Mouse (Mus musculus) brain, adult 10 weeks (tissue): ENCODE data around the gene Nol12. TPM values are rescaled to one million over a fixed set of nuclear protein-coding genes. Genes with fewer than 3 reads are reported as not detected.

Experiments used
- polyA plus RNA-seq: library from polyadenylated mRNA; stranded (reverse); fragments of 350-450 nt; fragmentation: Illumina TruSeq; extraction: RNeasy Lipid Tissue Mini Kit (QIAGEN cat#74804); gene quantifications from one replicate; pipeline ENCODE4 v1.2.3, GENCODE M21; 2015; ENCODE audit warnings: low read depth, low replicate concordance

Gene Nol12
- polyA plus RNA-seq: 42.8 TPM

DNA sequence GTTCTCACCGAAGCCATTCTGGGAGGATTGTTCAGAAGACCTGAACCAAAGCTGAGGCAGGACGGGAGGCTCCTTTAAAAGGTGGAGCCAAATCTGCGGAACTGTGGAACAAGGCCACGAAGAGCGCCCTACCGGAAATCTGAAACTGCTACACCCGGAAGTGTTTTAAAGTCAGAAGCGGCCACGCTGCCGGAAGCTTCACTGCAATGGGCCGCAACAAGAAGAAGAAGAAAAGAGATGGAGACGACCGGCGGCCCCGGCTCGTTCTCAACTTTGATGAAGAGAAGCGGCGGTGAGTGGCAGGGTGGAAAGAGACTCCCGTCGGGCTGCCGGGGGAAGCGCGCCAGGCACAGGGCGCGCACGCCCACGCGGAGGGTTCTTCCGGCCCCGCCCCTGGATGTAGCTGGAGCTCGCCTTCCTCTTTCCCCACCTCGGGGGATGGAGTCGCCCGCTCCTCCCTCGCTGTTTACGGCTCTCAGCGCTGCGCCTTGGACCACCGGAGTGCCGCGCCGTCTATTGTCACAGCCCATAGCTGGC lies at the start of gene Nol12:
Gene Nol12, plus strand, starts transcription at position 150 of the 537 bp plus-strand sequence.

DNA sequence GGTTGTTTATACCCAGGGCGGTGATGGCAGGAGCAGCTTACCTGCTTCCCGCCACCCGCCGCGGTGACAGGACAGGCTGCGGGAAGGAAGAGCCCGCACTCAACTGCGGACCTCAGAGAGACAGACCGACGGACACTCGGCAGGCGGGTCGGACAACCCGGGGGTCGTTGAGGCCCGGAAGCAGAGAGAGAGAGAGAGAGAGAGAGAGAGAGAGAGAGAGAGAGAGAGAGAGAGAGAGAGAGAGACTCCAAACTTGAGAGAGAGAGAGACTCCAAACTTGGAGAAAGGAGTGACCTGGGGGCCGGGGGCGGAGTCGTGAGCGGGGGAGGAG lies 35.4 kb upstream of the Nol12 start, which contains the start of gene Gm49510:
Gene Gm49510, plus strand, starts transcription at position 259 of the 331 bp plus-strand sequence.

DNA sequence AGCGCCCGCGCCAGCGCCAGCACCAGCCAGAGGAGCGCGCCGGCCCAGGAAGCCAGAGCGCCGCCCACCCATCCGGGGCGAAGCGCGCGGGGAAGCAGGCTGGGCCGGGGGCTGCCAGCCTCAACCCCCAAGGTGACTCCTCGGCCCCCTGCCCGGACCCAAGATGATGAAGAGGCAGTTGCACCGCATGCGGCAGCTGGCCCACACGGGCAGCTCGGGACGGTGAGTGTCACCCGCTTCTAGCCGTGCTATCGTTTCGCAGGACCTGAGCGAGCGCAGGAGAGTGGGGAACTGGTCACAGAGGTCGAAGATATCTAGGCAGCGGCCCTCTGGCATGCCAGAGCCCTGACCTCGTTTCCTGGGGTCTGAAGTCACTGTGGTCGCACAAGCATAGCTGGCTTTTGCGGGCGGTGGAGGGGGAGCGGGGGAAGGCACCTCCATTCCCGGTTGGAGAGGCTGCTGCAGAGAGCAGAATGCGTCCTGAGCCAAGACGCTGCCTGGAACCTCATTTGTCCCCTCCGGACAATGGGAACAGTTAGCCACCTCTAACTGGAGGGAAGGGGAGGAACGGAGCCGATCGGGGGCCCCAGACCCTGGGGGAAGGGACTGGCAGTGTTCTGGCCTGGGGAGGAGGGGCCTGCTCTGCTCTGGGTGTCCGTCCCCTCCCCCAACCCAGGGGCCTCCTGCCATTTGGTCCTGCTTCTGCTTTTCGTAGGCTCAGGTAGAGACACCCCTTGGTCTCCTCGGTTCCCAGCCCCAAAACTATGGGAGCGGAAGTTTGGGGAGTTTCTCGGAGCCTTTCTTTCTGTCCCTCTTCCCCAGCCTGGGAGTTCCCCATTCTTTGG lies 34.8 kb upstream of the Nol12 start, which contains the start of gene Sh3bp1:
Gene Sh3bp1, plus strand, starts transcription at position 29 of the 845 bp plus-strand sequence.

DNA sequence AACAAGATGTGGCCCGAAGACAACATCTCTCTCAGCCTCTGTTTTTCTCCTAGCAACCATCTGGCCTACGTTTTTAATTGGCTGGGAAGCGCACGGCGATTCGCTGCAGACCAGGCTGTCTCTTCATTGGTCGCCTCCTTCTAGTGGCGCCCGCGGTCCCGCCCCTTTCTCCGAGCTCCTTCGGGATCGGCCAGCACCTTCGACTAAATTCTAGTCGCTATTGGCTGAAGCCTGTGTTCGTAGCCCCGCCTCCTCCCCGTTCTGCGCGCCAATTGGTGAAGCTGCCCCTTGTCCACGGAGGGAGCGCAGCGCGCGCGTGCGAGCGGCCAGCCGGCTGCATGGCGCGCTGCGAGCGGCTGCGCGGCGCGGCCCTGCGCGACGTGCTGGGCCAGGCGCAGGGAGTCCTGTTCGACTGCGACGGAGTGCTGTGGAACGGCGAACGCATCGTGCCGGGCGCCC lies 21.1 kb upstream of the Nol12 start, which contains the start of gene Pdxp:
Gene Pdxp, plus strand, starts transcription at position 288 of the 459 bp plus-strand sequence.

DNA sequence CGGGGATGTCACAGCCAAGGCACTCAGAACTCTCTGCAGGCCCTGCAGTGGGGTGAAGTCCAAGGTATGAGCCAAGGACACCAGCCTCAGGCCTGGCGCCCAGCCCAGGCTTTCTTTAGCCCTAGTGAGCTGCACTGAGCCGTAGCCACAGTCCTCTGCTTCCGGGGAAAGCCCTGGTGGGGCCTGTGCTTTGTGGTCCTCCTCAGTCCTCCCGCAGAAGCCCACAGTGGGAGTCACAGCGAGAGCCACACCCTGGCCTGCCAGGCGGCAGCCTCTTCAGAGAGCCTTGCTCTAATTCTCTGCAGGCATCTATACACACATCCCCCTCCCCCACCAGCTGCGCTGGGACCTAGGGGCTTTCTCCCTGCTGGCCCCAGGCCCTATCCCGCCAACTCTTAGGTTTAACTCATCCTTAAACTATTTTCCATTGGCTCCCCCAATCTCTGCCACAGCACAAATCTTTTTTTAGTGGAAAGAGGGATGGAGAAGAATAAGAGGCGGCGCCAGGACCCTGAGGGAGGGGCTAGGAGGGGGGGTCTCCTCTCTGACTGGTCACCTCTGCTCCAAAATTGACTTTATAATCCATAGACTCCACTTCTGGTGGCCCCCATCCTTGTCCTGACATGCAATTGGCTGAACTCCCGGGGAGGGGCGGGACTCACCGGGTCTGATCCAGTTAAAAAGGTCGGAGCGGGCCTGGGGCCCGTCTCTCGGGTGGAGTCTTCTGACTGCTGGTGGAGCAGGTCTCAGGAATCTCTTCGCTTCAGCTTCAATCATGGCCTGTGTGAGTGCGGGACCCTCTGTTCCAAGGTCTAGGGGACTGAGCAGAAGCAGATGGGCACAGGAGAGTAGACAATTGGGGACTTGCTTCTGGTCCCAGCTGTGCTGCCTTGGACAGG lies 8.5 kb upstream of the Nol12 start, which contains the start of gene Lgals1:
Gene Lgals1, plus strand, starts transcription at position 705 of the 899 bp plus-strand sequence.

DNA sequence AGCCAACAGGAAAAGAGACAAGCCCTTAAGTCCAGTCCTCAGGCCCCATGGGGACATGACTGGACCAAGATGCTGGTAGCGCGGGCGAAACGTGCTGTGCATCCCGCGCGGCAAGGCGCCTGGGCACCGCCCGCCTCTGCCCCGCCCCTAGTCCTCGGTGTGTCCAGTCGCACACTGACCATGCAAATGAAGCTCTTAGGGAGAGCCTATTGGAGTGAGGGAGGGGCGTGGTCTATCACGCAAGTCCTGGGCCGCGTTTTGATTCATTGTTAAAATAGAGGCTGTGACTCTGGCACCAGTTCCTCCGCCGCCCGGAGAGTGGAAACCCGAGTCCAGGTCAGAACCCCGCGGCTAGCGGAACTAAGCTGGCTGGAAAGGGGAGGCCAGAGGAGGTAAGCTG lies 12.9 kb downstream of the Nol12 start, which contains the start of gene Triobp:
Gene Triobp, plus strand, starts transcription at position 68 of the 400 bp plus-strand sequence.

Other genes with a start within 250 kb of the Nol12 start
- gene Elfn2, start 216.2 kb upstream of the Nol12 start, polyA plus RNA-seq: 49.3 TPM
- 3.7 TPM for gene Mfng, start 161.5 kb upstream of the Nol12 start, polyA plus RNA-seq
- gene Card10, start 131.9 kb upstream of the Nol12 start, polyA plus RNA-seq: 3.1 TPM
- 21.6 TPM for gene Cdc42ep1, start 92.3 kb upstream of the Nol12 start, polyA plus RNA-seq
- not detected for gene Lgals2, start 79.4 kb upstream of the Nol12 start, polyA plus RNA-seq
- gene Gga1, start 57.7 kb upstream of the Nol12 start, polyA plus RNA-seq: 48.9 TPM
- gene Gm49510, start 35.3 kb upstream of the Nol12 start, polyA plus RNA-seq: not detected
- gene Sh3bp1, start 35.2 kb upstream of the Nol12 start, polyA plus RNA-seq: 21.5 TPM
- gene Pdxp, start 21.0 kb upstream of the Nol12 start, polyA plus RNA-seq: 188 TPM
- 46.4 TPM for gene Lgals1, start 8.2 kb upstream of the Nol12 start, polyA plus RNA-seq
- gene Triobp, start 12.8 kb downstream of the Nol12 start, polyA plus RNA-seq: 7.6 TPM
- 136 TPM for gene H1f0, start 93.5 kb downstream of the Nol12 start, polyA plus RNA-seq
- gene Galr3, start 107.0 kb downstream of the Nol12 start, polyA plus RNA-seq: not detected
- gene Ankrd54, start 128.0 kb downstream of the Nol12 start, polyA plus RNA-seq: 20.0 TPM
- 88.2 TPM for gene Eif3l, start 140.2 kb downstream of the Nol12 start, polyA plus RNA-seq
- 24.2 TPM for gene Micall1, start 174.0 kb downstream of the Nol12 start, polyA plus RNA-seq
- 122 TPM for gene Polr2f, start 206.1 kb downstream of the Nol12 start, polyA plus RNA-seq
- gene 1700088E04Rik, start 206.3 kb downstream of the Nol12 start, polyA plus RNA-seq: 13.7 TPM
- gene Sox10, start 230.3 kb downstream of the Nol12 start, polyA plus RNA-seq: 34.4 TPM